Mouse (Mus musculus) lung, embryonic 16.5 days (tissue): ENCODE data around the gene Cdkal1. TPM values are rescaled to one million over a fixed set of nuclear protein-coding genes. Genes with fewer than 3 reads are reported as not detected.
A peak's percentile ranks its signal among the peaks of the same experiment; 100 is the strongest.

Experiments
- ATAC-seq: fragments of 200-750 bp; cut with Nextera tagmentation; 2 replicates; pipeline ENCODE4 v1.8.0; 2017; ENCODE audit warnings: low read depth, mild to moderate bottlenecking, moderate library complexity
- H3K27ac ChIP-seq: fragments of 300-500 bp; sonication (generic); 2 replicates; pipeline ENCODE4 v1.5.1; 2014; ENCODE audit warnings: mild to moderate bottlenecking, control low read depth, low read length
- H3K27me3 ChIP-seq: fragments of 300-500 bp; sonication (generic); 2 replicates; pipeline ENCODE4 v1.6.1; 2014; ENCODE audit warnings: low read depth, low read length, mixed read lengths; ENCODE audit not compliant: control insufficient read depth, insufficient read depth
- H3K36me3 ChIP-seq: fragments of 300-500 bp; sonication (generic); 2 replicates; pipeline ENCODE4 v1.6.1; 2014; ENCODE audit warnings: low read length; ENCODE audit not compliant: control insufficient read depth, insufficient read depth
- H3K4me1 ChIP-seq: fragments of 300-500 bp; sonication (generic); replicated peaks from 2 replicates; pipeline ENCODE4 v1.6.1; 2014; ENCODE audit warnings: low read length, mixed read lengths; ENCODE audit not compliant: control insufficient read depth, insufficient read depth
- H3K4me2 ChIP-seq: fragments of 300-500 bp; sonication (generic); 2 replicates; pipeline ENCODE4 v1.6.1; 2014; ENCODE audit warnings: low read depth, low read length, control low read depth
- H3K4me3 ChIP-seq: fragments of 300-500 bp; sonication (generic); 2 replicates; pipeline ENCODE4 v1.5.1; 2014; ENCODE audit warnings: mild to moderate bottlenecking, low read length, control low read depth
- H3K9ac ChIP-seq: fragments of 300-500 bp; sonication (generic); 2 replicates; pipeline ENCODE4 v1.6.1; 2014; ENCODE audit warnings: low read length, control low read depth
- H3K9me3 ChIP-seq: fragments of 300-500 bp; sonication (generic); 2 replicates; pipeline ENCODE4 v1.6.1; 2016; ENCODE audit warnings: low read length; ENCODE audit not compliant: control insufficient read depth
- WGBS: fragments of 180-500 bp; shearing (Covaris S2); extraction: QIAGEN DNeasy Blood & Tissue Kit; methylation state at CpG from one replicate; pipeline ENCODE4 v1.1.7; 2014; 5-methylcytosine and 5-hydroxymethylcytosine counted together
- polyA plus RNA-seq: library from polyadenylated mRNA; unstranded; fragments of >200 nt; fragmentation: Nextera tagmentation; extraction: Ambion mirVana; gene quantifications from 2 replicates; pipeline ENCODE4 v1.2.1, GENCODE M21; 2015

The Cdkal1 gene
- polyA plus RNA-seq, 1 experiment from 2014 or later: 32.1 TPM

GRCm38 (mm10) chr13:29804034-29804433 lies 51.4 kb downstream of the Cdkal1 start:
- H3K27ac ChIP-seq: no peak overlapping the region
- WGBS: 88% methylated on average over 6 of the region's 6 CpGs
- no peak for ATAC-seq

GRCm38 (mm10) chr13:29802699-29803098 lies 52.8 kb downstream of the Cdkal1 start:
- Histone ChIP-seq H3K9me3 (no peaks in the 10 kb centered on the region), H3K9ac (no peak overlapping the region), H3K4me3 (no peak overlapping the region), H3K4me2 (no peak overlapping the region), H3K36me3 (no peaks in the 10 kb centered on the region), H3K4me1 (no peaks in the 10 kb centered on the region), H3K27me3 (no peaks in the 10 kb centered on the region), H3K27ac (no peak overlapping the region)
- no peak for ATAC-seq

More at GRCm38 (mm10) chr13:29804034-29804433, 51.4 kb downstream of the Cdkal1 start:
- no peak overlapping the region for H3K9ac ChIP-seq
- no peak overlapping the region for H3K4me2 ChIP-seq
- H3K27me3 ChIP-seq: no peaks in the 10 kb centered on the region
- H3K4me3 ChIP-seq: no peak overlapping the region
- H3K9me3 ChIP-seq: no peaks in the 10 kb centered on the region
- H3K36me3 ChIP-seq: no peaks in the 10 kb centered on the region
- no peaks in the 10 kb centered on the region for H3K4me1 ChIP-seq

GRCm38 (mm10) chr13:29800078-29800477 lies 55.4 kb downstream of the Cdkal1 start:
- ATAC-seq: no peak
- no peaks in the 10 kb centered on the region for H3K4me1 ChIP-seq
- no peaks in the 10 kb centered on the region for H3K36me3 ChIP-seq
- no peak overlapping the region for H3K27ac ChIP-seq
- no peak overlapping the region for H3K4me2 ChIP-seq
- no peaks in the 10 kb centered on the region for H3K27me3 ChIP-seq
- H3K9me3 ChIP-seq: no peaks in the 10 kb centered on the region
- H3K9ac ChIP-seq: no peak overlapping the region
- 93% methylated on average over 6 of the region's 6 CpGs for whole genome bisulfite sequencing
- H3K4me3 ChIP-seq: no peak overlapping the region

- no peaks in the 10 kb centered on the region for H3K27me3 ChIP-seq
- 31% methylated on average over 4 of the region's 4 CpGs for WGBS
Observed at GRCm38 (mm10) chr13:29792112-29792511, 63.4 kb downstream of the Cdkal1 start.

GRCm38 (mm10) chr13:29791439-29791838 lies 64.0 kb downstream of the Cdkal1 start:
- WGBS: 67% methylated on average over 6 of the region's 6 CpGs
- no peaks in the 10 kb centered on the region for H3K27me3 ChIP-seq
- no peaks in the 10 kb centered on the region for H3K9me3 ChIP-seq
- H3K9ac ChIP-seq: no peak overlapping the region
- H3K27ac ChIP-seq: no peak overlapping the region
- H3K4me2 ChIP-seq: no peak overlapping the region
- no peak overlapping the region for H3K4me3 ChIP-seq
- ATAC-seq: no peak
- 0 out of 2 replicates have a peak, but pooled peaks cover 3% of the 10 kb centered on the region for H3K4me1 ChIP-seq
- no peaks in the 10 kb centered on the region for H3K36me3 ChIP-seq

More at GRCm38 (mm10) chr13:29792112-29792511, 63.4 kb downstream of the Cdkal1 start:
- Histone ChIP-seq H3K4me2 (no peak overlapping the region), H3K4me1 (0 out of 2 replicates have a peak, but pooled peaks cover 3% of the 10 kb centered on the region), H3K9me3 (no peaks in the 10 kb centered on the region), H3K4me3 (no peak overlapping the region), H3K36me3 (no peaks in the 10 kb centered on the region), H3K27ac (no peak overlapping the region), H3K9ac (no peak overlapping the region)
- no peak for ATAC-seq

- Histone ChIP-seq H3K27me3 (no peaks in the 10 kb centered on the region), H3K4me3 (no peak overlapping the region), H3K9me3 (no peaks in the 10 kb centered on the region), H3K4me1 (peaks cover 6% of the 10 kb centered on the region), H3K36me3 (no peaks in the 10 kb centered on the region), H3K4me2 (no peak overlapping the region), H3K27ac (no peak overlapping the region), H3K9ac (no peak overlapping the region)
- no peak for ATAC-seq
- WGBS: 59% methylated on average over 3 of the region's 3 CpGs
Observed at GRCm38 (mm10) chr13:29786984-29787383, 68.5 kb downstream of the Cdkal1 start.

GRCm38 (mm10) chr13:29784894-29785293 lies 70.6 kb downstream of the Cdkal1 start:
- H3K4me3 ChIP-seq: no peak overlapping the region
- no peak overlapping the region for H3K4me2 ChIP-seq
- H3K9me3 ChIP-seq: no peaks in the 10 kb centered on the region
- peaks cover 16% of the 10 kb centered on the region for H3K4me1 ChIP-seq
- no peak overlapping the region for H3K27ac ChIP-seq
- peak; percentile 35 for ATAC-seq
- H3K27me3 ChIP-seq: no peaks in the 10 kb centered on the region
- no peak overlapping the region for H3K9ac ChIP-seq
- 49% methylated on average over 4 of the region's 4 CpGs for WGBS
- no peaks in the 10 kb centered on the region for H3K36me3 ChIP-seq

- no peaks in the 10 kb centered on the region for H3K9me3 ChIP-seq
- H3K4me3 ChIP-seq: no peak overlapping the region
- peaks cover 16% of the 10 kb centered on the region for H3K4me1 ChIP-seq
- no peak for ATAC-seq
- H3K4me2 ChIP-seq: no peak overlapping the region; the same call in 1 of the 2 replicates
- H3K9ac ChIP-seq: no peak overlapping the region
- H3K27ac ChIP-seq: peak overlapping the region; percentile 67
- H3K27me3 ChIP-seq: no peaks in the 10 kb centered on the region
- WGBS: 52% methylated on average over 4 of the region's 4 CpGs
- H3K36me3 ChIP-seq: no peaks in the 10 kb centered on the region
Observed at GRCm38 (mm10) chr13:29781332-29781731, 74.1 kb downstream of the Cdkal1 start.

GRCm38 (mm10) chr13:29780713-29781112 lies 74.8 kb downstream of the Cdkal1 start:
- H3K36me3 ChIP-seq: no peaks in the 10 kb centered on the region
- peaks cover 16% of the 10 kb centered on the region for H3K4me1 ChIP-seq
- WGBS: 28% methylated on average over 6 of the region's 6 CpGs
- peak; percentile 75 for ATAC-seq
- no peaks in the 10 kb centered on the region for H3K9me3 ChIP-seq
- H3K4me3 ChIP-seq: no peak overlapping the region
- H3K27me3 ChIP-seq: no peaks in the 10 kb centered on the region
- H3K4me2 ChIP-seq: peak overlapping the region; percentile 35; the same call in 1 of the 2 replicates
- H3K9ac ChIP-seq: no peak overlapping the region
- peak overlapping the region; percentile 67 for H3K27ac ChIP-seq

- Histone ChIP-seq H3K9ac (no peak overlapping the region), H3K4me2 (no peak overlapping the region), H3K36me3 (no peaks in the 10 kb centered on the region), H3K4me3 (no peak overlapping the region), H3K27me3 (no peaks in the 10 kb centered on the region), H3K27ac (no peak overlapping the region), H3K4me1 (peaks cover 16% of the 10 kb centered on the region), H3K9me3 (no peaks in the 10 kb centered on the region)
- WGBS: 88% methylated on average over 5 of the region's 5 CpGs
- ATAC-seq: no peak
Observed at GRCm38 (mm10) chr13:29779519-29779918, 76.0 kb downstream of the Cdkal1 start.
